Mouse (Mus musculus): ENCODE results near the gene Nadk2. TPM values are rescaled to one million over a fixed set of nuclear protein-coding genes. Genes with fewer than 3 reads are reported as not detected.

The Nadk2 gene
- total RNA-seq, 2 experiments from 2014 or later, result 46.4 to 49.9 TPM

GRCm38 (mm10) chr15:9074671-9075070, 3.6 kb downstream of the Nadk2 start:
- intact Hi-C loops (cut with DNase I), result no loop called here
- no peak for TF ChIP-seq CTCF (IDR thresholded peaks at IDR 0.05)
- no peak overlapping the region for H3K27ac ChIP-seq

GRCm38 (mm10) chr15:9075608-9076200, 4.6 kb downstream of the Nadk2 start:
- DNase-seq (ENCODE audit: extremely low spot score in 1 of 2, low spot score in 2 of 2), result no peak
- intact Hi-C loops (cut with DNase I), result no loop called here
- Histone ChIP-seq H3K4me3 (no peak overlapping the region), H3K27ac (no peak overlapping the region)
- no peak for TF ChIP-seq CTCF (IDR thresholded peaks at IDR 0.05)

More at GRCm38 (mm10) chr15:9074671-9075070, 3.6 kb downstream of the Nadk2 start:
- DNase-seq (ENCODE audit: extremely low spot score in 1 of 2, low spot score in 2 of 2), result no peak
- H3K4me3 ChIP-seq, result no peak overlapping the region

GRCm38 (mm10) chr15:9078481-9079300, 7.6 kb downstream of the Nadk2 start:
- intact Hi-C loops (cut with DNase I), result no loop called here
- no peak for DNase-seq (ENCODE audit: extremely low spot score in 1 of 2, low spot score in 2 of 2)
- Histone ChIP-seq H3K27ac (no peak overlapping the region), H3K4me3 (no peak overlapping the region)
- no peak for TF ChIP-seq CTCF (IDR thresholded peaks at IDR 0.05)

- TF ChIP-seq CTCF (IDR thresholded peaks at IDR 0.05), result no peak
- H3K27ac ChIP-seq, result no peak overlapping the region
- intact Hi-C loops (cut with DNase I), result no loop called here
- no peak overlapping the region for H3K4me3 ChIP-seq
- no peak for DNase-seq (ENCODE audit: extremely low spot score in 1 of 2, low spot score in 2 of 2)
Observed at GRCm38 (mm10) chr15:9079626-9080025, 8.6 kb downstream of the Nadk2 start.

GRCm38 (mm10) chr15:9080206-9080605, 9.1 kb downstream of the Nadk2 start:
- intact Hi-C loops (cut with DNase I), result no loop called here
- no peak for TF ChIP-seq CTCF (IDR thresholded peaks at IDR 0.05)
- no peak overlapping the region for H3K4me3 ChIP-seq
- DNase-seq (ENCODE audit: extremely low spot score in 1 of 2, low spot score in 2 of 2), result no peak
- no peak overlapping the region for H3K27ac ChIP-seq

GRCm38 (mm10) chr15:9081294-9081693, 10.2 kb downstream of the Nadk2 start:
- no peak for DNase-seq (ENCODE audit: extremely low spot score in 1 of 2, low spot score in 2 of 2)
- Histone ChIP-seq H3K27ac (no peak overlapping the region), H3K4me3 (no peak overlapping the region)
- TF ChIP-seq CTCF (IDR thresholded peaks at IDR 0.05), result no peak
- intact Hi-C loops (cut with DNase I), result no loop called here

GRCm38 (mm10) chr15:9082753-9083152, 11.7 kb downstream of the Nadk2 start:
- H3K4me3 ChIP-seq, result no peak overlapping the region
- H3K27ac ChIP-seq, result no peak overlapping the region
- intact Hi-C loops (cut with DNase I), result no loop called here
- DNase-seq (ENCODE audit: extremely low spot score in 1 of 2, low spot score in 2 of 2), result no peak
- no peak for TF ChIP-seq CTCF (IDR thresholded peaks at IDR 0.05)

- no peak for TF ChIP-seq CTCF (IDR thresholded peaks at IDR 0.05)
- Histone ChIP-seq H3K4me3 (no peak overlapping the region), H3K27ac (peak overlapping the region; percentile 58; the same call in 1 of the 2 replicates)
- intact Hi-C loops (cut with DNase I), result no loop called here
- peak in 1 of 2 experiments; percentile 8 for DNase-seq (ENCODE audit: extremely low spot score in 1 of 2, low spot score in 2 of 2)
Observed at GRCm38 (mm10) chr15:9086813-9087212, 15.8 kb downstream of the Nadk2 start.

- peak in 1 of 2 experiments; percentile 7 for DNase-seq (ENCODE audit: extremely low spot score in 1 of 2, low spot score in 2 of 2)
- no peak for TF ChIP-seq CTCF (IDR thresholded peaks at IDR 0.05)
- intact Hi-C loops (cut with DNase I), result no loop called here
- Histone ChIP-seq H3K4me3 (no peak overlapping the region), H3K27ac (peak overlapping the region; percentile 58; the same call in 1 of the 2 replicates)
Observed at GRCm38 (mm10) chr15:9087421-9087820, 16.4 kb downstream of the Nadk2 start.

- Histone ChIP-seq H3K27ac (no peak overlapping the region), H3K4me3 (no peak overlapping the region)
- no peak for TF ChIP-seq CTCF (IDR thresholded peaks at IDR 0.05)
- intact Hi-C loops (cut with DNase I), result no loop called here
- peak in 1 of 2 experiments; percentile 6 for DNase-seq (ENCODE audit: extremely low spot score in 1 of 2, low spot score in 2 of 2)
Observed at GRCm38 (mm10) chr15:9087895-9088682, 17.0 kb downstream of the Nadk2 start.

- intact Hi-C loops (cut with DNase I), result no loop called here
- no peak overlapping the region for H3K27ac ChIP-seq
- no peak for TF ChIP-seq CTCF (IDR thresholded peaks at IDR 0.05)
- no peak overlapping the region for H3K4me3 ChIP-seq
- peak in 1 of 2 experiments; percentile 2 for DNase-seq (ENCODE audit: extremely low spot score in 1 of 2, low spot score in 2 of 2)
Observed at GRCm38 (mm10) chr15:9088683-9089072, 17.6 kb downstream of the Nadk2 start.

Measured in left cerebral cortex, adult 2 months (tissue).